Mouse (Mus musculus): ENCODE data around the gene Grik5. TPM values are rescaled to one million over a fixed set of nuclear protein-coding genes. Genes with fewer than 3 reads are reported as not detected.
A peak's percentile ranks its signal among the peaks of the same experiment; 100 is the strongest.
"Not testable (repeated sequence)": the region's sequence is repeated elsewhere in the genome, so short reads cannot be mapped to it uniquely, and the experiment has no call there.

The Grik5 gene
- polyA plus RNA-seq, 1 experiment from 2014 or later = 12.5 TPM

DNA sequence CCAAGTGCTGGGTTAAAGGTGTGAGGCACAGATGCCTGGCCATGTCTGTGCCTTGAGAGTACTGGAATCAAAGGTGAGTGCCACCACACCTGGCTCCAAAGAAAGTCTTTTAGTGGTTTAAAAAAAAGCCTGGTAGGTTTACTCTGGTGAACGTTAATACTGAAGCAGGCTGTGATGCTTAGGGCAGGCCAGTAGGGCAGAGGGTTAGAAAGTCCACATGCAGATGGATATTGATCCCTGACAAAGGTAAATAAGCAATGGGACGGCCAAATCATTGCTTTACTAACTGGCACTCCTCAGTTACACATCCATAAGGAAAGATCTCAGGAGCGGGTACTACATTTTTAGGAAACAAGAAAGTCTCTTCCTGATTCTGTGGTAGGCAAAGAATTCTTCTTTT lies 19.6 kb downstream of the Grik5 start:
- peaks cover 42% of the 10 kb centered on the region for H3K36me3 ChIP-seq (ENCODE audit: control insufficient read depth, insufficient read depth, low read length)
- no peak for ATAC-seq
- no peak overlapping the region for H3K4me3 ChIP-seq (ENCODE audit: low read length)

GRCm38 (mm10) chr7:25049295-25049930 lies 22.7 kb downstream of the Grik5 start:
- Histone ChIP-seq H3K4me1 (ENCODE audit: control insufficient read depth, insufficient read depth, low read depth, low read length) (no peaks in the 10 kb centered on the region), H3K4me3 (ENCODE audit: low read length) (no peak overlapping the region), H3K9ac (ENCODE audit: low read depth, low read length) (no peak overlapping the region), H3K9me3 (ENCODE audit: control insufficient read depth, low read length) (no peaks in the 10 kb centered on the region), H3K27me3 (replicated peaks; ENCODE audit: control insufficient read depth, insufficient read depth, low read length) (no peaks in the 10 kb centered on the region), H3K4me2 (ENCODE audit: low read length) (no peak overlapping the region), H3K36me3 (ENCODE audit: control insufficient read depth, insufficient read depth, low read length) (peaks cover 32% of the 10 kb centered on the region), H3K27ac (ENCODE audit: low read depth, low read length) (no peak overlapping the region)
- no peak for ATAC-seq
- WGBS = 79% methylated on average over 16 of the region's 16 CpGs

More for the DNA sequence above, 19.6 kb downstream of the Grik5 start:
- Histone ChIP-seq H3K4me1 (ENCODE audit: control insufficient read depth, insufficient read depth, low read depth, low read length) (no peaks in the 10 kb centered on the region), H3K4me2 (ENCODE audit: low read length) (no peak overlapping the region), H3K9ac (ENCODE audit: low read depth, low read length) (no peak overlapping the region), H3K27ac (ENCODE audit: low read depth, low read length) (no peak overlapping the region), H3K27me3 (replicated peaks; ENCODE audit: control insufficient read depth, insufficient read depth, low read length) (no peaks in the 10 kb centered on the region), H3K9me3 (ENCODE audit: control insufficient read depth, low read length) (no peaks in the 10 kb centered on the region)
- 94% methylated on average over 3 of the region's 3 CpGs for WGBS

- no peak overlapping the region for H3K9ac ChIP-seq (ENCODE audit: low read depth, low read length)
- no peak for ATAC-seq
- H3K27ac ChIP-seq (ENCODE audit: low read depth, low read length) = no peak overlapping the region
- no peak overlapping the region for H3K4me3 ChIP-seq (ENCODE audit: low read length)
- H3K36me3 ChIP-seq (ENCODE audit: control insufficient read depth, insufficient read depth, low read length) = peaks cover 42% of the 10 kb centered on the region
- 74% methylated on average over 8 of the region's 8 CpGs for WGBS
- H3K9me3 ChIP-seq (ENCODE audit: control insufficient read depth, low read length) = no peaks in the 10 kb centered on the region
- no peaks in the 10 kb centered on the region for H3K4me1 ChIP-seq (ENCODE audit: control insufficient read depth, insufficient read depth, low read depth, low read length)
- no peaks in the 10 kb centered on the region for H3K27me3 ChIP-seq (replicated peaks; ENCODE audit: control insufficient read depth, insufficient read depth, low read length)
- H3K4me2 ChIP-seq (ENCODE audit: low read length) = no peak overlapping the region
These were observed 24.8 kb downstream of the Grik5 start for GRCm38 (mm10) chr7:25047363-25047762.

GRCm38 (mm10) chr7:25044599-25044998 lies 27.5 kb downstream of the Grik5 start:
- not testable (repeated sequence) for H3K4me2 ChIP-seq (ENCODE audit: low read length); H3K4me1 ChIP-seq (ENCODE audit: control insufficient read depth, insufficient read depth, low read depth, low read length); H3K9ac ChIP-seq (ENCODE audit: low read depth, low read length); ATAC-seq; H3K27me3 ChIP-seq (replicated peaks; ENCODE audit: control insufficient read depth, insufficient read depth, low read length); H3K4me3 ChIP-seq (ENCODE audit: low read length); H3K9me3 ChIP-seq (ENCODE audit: control insufficient read depth, low read length); H3K27ac ChIP-seq (ENCODE audit: low read depth, low read length)
- peaks cover 40% of the 10 kb centered on the region for H3K36me3 ChIP-seq (ENCODE audit: control insufficient read depth, insufficient read depth, low read length)
- WGBS = 88% methylated on average over 7 of the region's 7 CpGs

DNA sequence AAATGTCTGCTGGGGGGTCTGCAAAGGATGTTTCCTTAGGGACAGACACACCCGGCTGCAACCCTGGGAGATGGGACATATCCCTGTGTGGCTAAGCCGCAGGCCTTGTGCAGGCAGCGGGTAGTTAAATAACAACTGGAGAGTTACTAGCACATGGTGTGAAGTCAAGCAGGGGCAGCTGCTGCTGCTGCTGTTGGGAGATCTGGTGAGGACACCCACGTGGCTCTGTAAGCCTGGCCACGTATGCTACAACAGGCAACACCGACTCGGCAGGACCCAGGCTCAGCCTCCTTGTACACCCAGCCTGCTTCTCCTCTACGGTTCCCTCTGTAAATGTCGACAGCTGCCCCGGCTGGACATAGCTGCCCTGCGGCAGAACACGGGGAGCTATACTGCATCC lies 30.2 kb downstream of the Grik5 start:
- no peak for ATAC-seq
- H3K36me3 ChIP-seq (ENCODE audit: control insufficient read depth, insufficient read depth, low read length) = peaks cover 38% of the 10 kb centered on the region
- 95% methylated on average over 12 of the region's 12 CpGs for WGBS

DNA sequence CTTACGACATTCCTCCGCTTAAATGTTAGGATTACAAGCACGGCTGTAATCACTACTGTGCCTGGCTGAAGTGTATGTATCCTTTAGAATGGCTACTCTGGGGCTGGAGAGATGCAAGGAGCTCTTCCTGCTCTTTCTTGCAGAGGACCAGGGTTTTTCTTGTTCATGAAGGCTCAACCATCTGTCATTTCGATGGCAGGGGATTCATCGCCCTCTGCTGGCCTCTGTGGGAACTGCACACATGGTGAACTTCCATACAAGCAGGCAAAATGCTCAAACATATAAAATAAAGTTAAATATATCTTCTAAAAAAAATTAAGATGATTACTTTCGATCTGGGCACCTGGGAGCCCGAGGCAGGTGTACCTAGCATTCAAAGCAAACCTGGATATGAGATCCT lies 36.2 kb downstream of the Grik5 start:
- Histone ChIP-seq H3K9me3 (ENCODE audit: control insufficient read depth, low read length) (no peaks in the 10 kb centered on the region), H3K4me1 (ENCODE audit: control insufficient read depth, insufficient read depth, low read depth, low read length) (no peaks in the 10 kb centered on the region), H3K36me3 (ENCODE audit: control insufficient read depth, insufficient read depth, low read length) (peaks cover 17% of the 10 kb centered on the region), H3K4me3 (ENCODE audit: low read length) (no peak overlapping the region), H3K27me3 (replicated peaks; ENCODE audit: control insufficient read depth, insufficient read depth, low read length) (no peaks in the 10 kb centered on the region), H3K27ac (ENCODE audit: low read depth, low read length) (no peak overlapping the region), H3K9ac (ENCODE audit: low read depth, low read length) (no peak overlapping the region), H3K4me2 (ENCODE audit: low read length) (no peak overlapping the region)
- ATAC-seq = no peak
- WGBS = 54% methylated on average over 7 of the region's 7 CpGs

More for the DNA sequence above, 30.2 kb downstream of the Grik5 start:
- Histone ChIP-seq H3K4me1 (ENCODE audit: control insufficient read depth, insufficient read depth, low read depth, low read length) (no peaks in the 10 kb centered on the region), H3K27me3 (replicated peaks; ENCODE audit: control insufficient read depth, insufficient read depth, low read length) (no peaks in the 10 kb centered on the region), H3K27ac (ENCODE audit: low read depth, low read length) (no peak overlapping the region), H3K9me3 (ENCODE audit: control insufficient read depth, low read length) (no peaks in the 10 kb centered on the region), H3K9ac (ENCODE audit: low read depth, low read length) (no peak overlapping the region), H3K4me3 (ENCODE audit: low read length) (no peak overlapping the region), H3K4me2 (ENCODE audit: low read length) (no peak overlapping the region)

DNA sequence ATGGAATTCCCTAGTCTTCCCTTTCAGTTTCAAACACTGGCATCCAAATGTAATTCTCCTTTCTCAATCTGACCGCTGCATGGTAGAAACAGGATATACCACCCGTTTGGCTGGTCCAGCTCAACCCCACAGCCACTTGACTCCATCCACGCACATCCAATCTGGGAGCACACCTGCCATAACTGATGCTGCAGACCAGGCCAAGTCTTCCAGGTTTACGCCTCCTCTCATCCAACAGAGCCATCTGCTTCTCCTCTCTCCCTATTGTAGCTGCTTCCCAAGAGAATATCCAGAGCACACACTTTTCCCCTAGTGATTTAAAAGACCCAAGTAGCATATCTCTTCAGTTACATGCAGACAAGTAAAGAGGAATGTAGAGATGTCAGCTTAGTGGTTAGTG lies 37.4 kb downstream of the Grik5 start:
- H3K4me3 ChIP-seq (ENCODE audit: low read length) = no peak overlapping the region
- no peak overlapping the region for H3K9ac ChIP-seq (ENCODE audit: low read depth, low read length)
- no peak overlapping the region for H3K27ac ChIP-seq (ENCODE audit: low read depth, low read length)
- no peaks in the 10 kb centered on the region; the same call in 1 of the 2 replicates for H3K4me1 ChIP-seq (ENCODE audit: control insufficient read depth, insufficient read depth, low read depth, low read length)
- H3K4me2 ChIP-seq (ENCODE audit: low read length) = no peak overlapping the region
- 86% methylated on average over 4 of the region's 4 CpGs for WGBS
- no peaks in the 10 kb centered on the region for H3K27me3 ChIP-seq (replicated peaks; ENCODE audit: control insufficient read depth, insufficient read depth, low read length)
- peaks cover 15% of the 10 kb centered on the region for H3K36me3 ChIP-seq (ENCODE audit: control insufficient read depth, insufficient read depth, low read length)
- no peak for ATAC-seq
- H3K9me3 ChIP-seq (ENCODE audit: control insufficient read depth, low read length) = no peaks in the 10 kb centered on the region

DNA sequence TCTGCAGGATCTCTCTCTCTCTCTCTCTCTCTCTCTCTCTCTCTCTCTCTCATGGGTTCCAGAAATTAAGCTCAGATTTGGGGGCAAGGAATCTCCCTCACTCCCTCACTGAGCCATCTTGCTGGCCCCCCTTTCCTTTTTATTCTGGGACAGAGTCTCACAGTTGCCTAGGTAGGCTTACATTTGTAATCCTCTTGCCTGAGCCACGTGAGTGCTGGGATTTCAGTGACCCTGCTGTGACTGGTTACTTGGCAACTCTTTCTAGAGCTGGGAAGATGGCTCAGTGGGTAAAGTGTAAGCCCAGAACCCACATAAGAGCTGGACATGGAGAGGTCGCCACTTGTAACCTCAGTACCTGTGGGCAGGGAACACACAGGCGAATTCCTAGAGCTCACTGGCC lies 40.6 kb downstream of the Grik5 start:
- Histone ChIP-seq H3K4me1 (ENCODE audit: control insufficient read depth, insufficient read depth, low read depth, low read length) (no peaks in the 10 kb centered on the region; the same call in 1 of the 2 replicates), H3K27me3 (replicated peaks; ENCODE audit: control insufficient read depth, insufficient read depth, low read length) (no peaks in the 10 kb centered on the region), H3K4me2 (ENCODE audit: low read length) (no peak overlapping the region), H3K27ac (ENCODE audit: low read depth, low read length) (no peak overlapping the region), H3K36me3 (ENCODE audit: control insufficient read depth, insufficient read depth, low read length) (peaks cover 16% of the 10 kb centered on the region), H3K9me3 (ENCODE audit: control insufficient read depth, low read length) (no peaks in the 10 kb centered on the region), H3K9ac (ENCODE audit: low read depth, low read length) (no peak overlapping the region), H3K4me3 (ENCODE audit: low read length) (no peak overlapping the region)
- ATAC-seq = no peak
- WGBS = 65% methylated on average over 3 of the region's 3 CpGs

- Histone ChIP-seq H3K9me3 (ENCODE audit: control insufficient read depth, low read length) (no peaks in the 10 kb centered on the region), H3K27me3 (replicated peaks; ENCODE audit: control insufficient read depth, insufficient read depth, low read length) (no peaks in the 10 kb centered on the region), H3K4me1 (ENCODE audit: control insufficient read depth, insufficient read depth, low read depth, low read length) (no peaks in the 10 kb centered on the region; the same call in 1 of the 2 replicates), H3K9ac (ENCODE audit: low read depth, low read length) (no peak overlapping the region), H3K36me3 (ENCODE audit: control insufficient read depth, insufficient read depth, low read length) (peaks cover 14% of the 10 kb centered on the region), H3K4me2 (ENCODE audit: low read length) (no peak overlapping the region), H3K4me3 (ENCODE audit: low read length) (no peak overlapping the region), H3K27ac (ENCODE audit: low read depth, low read length) (no peak overlapping the region)
- peak; percentile 32; the same call in 1 of the 2 replicates for ATAC-seq
- 36% methylated on average over 5 of the region's 5 CpGs for WGBS
These were observed 42.0 kb downstream of the Grik5 start for GRCm38 (mm10) chr7:25030032-25030753.

Data from hindbrain, embryonic 16.5 days (tissue).